Mouse (Mus musculus) kidney, embryonic 14.5 days (tissue): ENCODE measurements around the gene Ap1s3. TPM values are rescaled to one million over a fixed set of nuclear protein-coding genes. Genes with fewer than 3 reads are reported as not detected.
A peak's percentile ranks its signal among the peaks of the same experiment; 100 is the strongest.

ENCODE experiments used
- ATAC-seq: fragments of 200-750 bp; cut with Nextera tagmentation; 2 replicates; pipeline ENCODE4 v1.8.0; 2017; ENCODE audit warnings: moderate number of reproducible peaks, mild to moderate bottlenecking, moderate TSS enrichment, moderate library complexity; ENCODE audit not compliant: low FRiP score, low TSS enrichment
- H3K27ac ChIP-seq: fragments of 300-500 bp; sonication (generic); 2 replicates; pipeline ENCODE4 v1.5.1; 2014; ENCODE audit warnings: low read depth, mild to moderate bottlenecking, low read length, moderate library complexity, mixed read lengths
- H3K27me3 ChIP-seq: fragments of 300-500 bp; sonication (generic); 2 replicates; pipeline ENCODE4 v1.6.1; 2014; ENCODE audit warnings: mild to moderate bottlenecking, low read length; ENCODE audit not compliant: control insufficient read depth, insufficient read depth
- H3K36me3 ChIP-seq: fragments of 300-500 bp; sonication (generic); 2 replicates; pipeline ENCODE4 v1.6.1; 2014; ENCODE audit warnings: low read length, mixed read lengths; ENCODE audit not compliant: control insufficient read depth, insufficient read depth
- H3K4me1 ChIP-seq: fragments of 300-500 bp; sonication (generic); 2 replicates; pipeline ENCODE4 v1.6.1; 2014; ENCODE audit warnings: low read length, mixed read lengths; ENCODE audit not compliant: control insufficient read depth, insufficient read depth
- H3K4me2 ChIP-seq: fragments of 300-500 bp; sonication (generic); replicated peaks from 2 replicates; pipeline ENCODE4 v1.6.1; 2014; ENCODE audit warnings: low read depth, mild to moderate bottlenecking, low read length
- H3K4me3 ChIP-seq: fragments of 300-500 bp; sonication (generic); 2 replicates; pipeline ENCODE4 v1.5.1; 2014; ENCODE audit warnings: mild to moderate bottlenecking, low read length
- H3K9ac ChIP-seq: fragments of 300-500 bp; sonication (generic); 2 replicates; pipeline ENCODE4 v1.6.1; 2014; ENCODE audit warnings: low read depth, mild to moderate bottlenecking, low read length, moderate library complexity
- H3K9me3 ChIP-seq: fragments of 300-500 bp; sonication (generic); 2 replicates; pipeline ENCODE4 v1.6.1; 2016; ENCODE audit warnings: low read length; ENCODE audit not compliant: control insufficient read depth
- WGBS: fragments of 180-500 bp; shearing (Covaris S2); extraction: QIAGEN DNeasy Blood & Tissue Kit; methylation state at CpG from one replicate; pipeline ENCODE4 v1.1.7; 2014; 5-methylcytosine and 5-hydroxymethylcytosine counted together
- polyA plus RNA-seq: library from polyadenylated mRNA; unstranded; fragments of >200 nt; fragmentation: Nextera tagmentation; extraction: Ambion mirVana; gene quantifications from 2 replicates; pipeline ENCODE4 v1.2.1, GENCODE M21; 2014

The Ap1s3 gene
- polyA plus RNA-seq, 1 experiment from 2014 or later, result 0.92 TPM

DNA sequence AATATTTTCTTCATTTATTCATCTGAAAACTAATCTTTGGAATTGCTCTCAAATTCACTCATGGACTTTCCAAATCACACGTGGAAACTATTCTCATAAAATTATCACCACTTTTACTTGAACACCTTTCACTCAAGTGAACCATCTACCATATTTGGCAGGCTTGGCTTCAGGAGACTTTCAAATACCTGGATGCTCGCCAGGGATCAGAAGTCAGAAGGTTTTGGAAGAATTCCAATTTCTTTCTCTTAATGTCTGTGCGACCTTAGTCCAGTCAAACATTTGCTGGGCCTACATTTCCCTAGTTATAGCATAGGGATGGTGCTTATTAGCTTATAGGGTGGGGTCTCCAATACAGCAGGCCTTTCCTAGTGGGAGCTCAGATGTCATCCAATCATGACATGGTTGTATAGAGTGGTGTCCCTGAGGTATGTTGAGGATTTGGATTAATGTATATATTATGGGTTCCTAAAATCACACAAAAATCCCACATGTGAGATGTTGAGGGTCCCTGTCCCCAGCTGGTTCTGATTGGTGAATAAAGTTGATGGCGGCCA is 79.0 kb downstream of the Ap1s3 start:
- Histone ChIP-seq H3K9ac (no peak overlapping the region), H3K9me3 (no peaks in the 10 kb centered on the region), H3K36me3 (no peaks in the 10 kb centered on the region), H3K4me2 (no peak overlapping the region), H3K27me3 (no peaks in the 10 kb centered on the region), H3K4me1 (no peaks in the 10 kb centered on the region), H3K4me3 (no peak overlapping the region), H3K27ac (no peak overlapping the region)
- 76% methylated on average over 4 of the region's 4 CpGs for WGBS
- ATAC-seq, result no peak

DNA sequence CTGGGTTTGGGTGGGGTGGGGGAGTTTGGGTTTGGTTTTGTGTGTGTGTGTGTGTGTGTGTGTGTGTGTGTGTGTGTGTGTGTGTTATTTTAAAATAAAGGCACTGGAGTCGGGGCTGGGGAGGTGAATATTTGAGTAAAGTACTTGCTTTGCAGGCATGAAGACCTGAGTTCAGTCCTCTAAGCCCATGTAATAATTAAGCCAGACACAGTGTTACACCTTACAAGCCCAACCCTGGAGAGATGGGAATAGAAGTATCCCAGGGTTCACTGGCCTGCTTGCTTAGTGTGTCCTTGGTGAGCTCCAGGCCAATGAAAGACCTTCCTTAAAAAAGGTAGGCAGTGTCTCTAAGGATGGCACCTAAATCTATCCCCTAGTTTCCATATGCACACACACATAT is 80.7 kb downstream of the Ap1s3 start:
- H3K9ac ChIP-seq, result no peak overlapping the region
- no peak overlapping the region for H3K27ac ChIP-seq
- WGBS, result 87% methylated on average over 1 of the region's 1 CpGs
- no peak for ATAC-seq
- H3K4me3 ChIP-seq, result no peak overlapping the region
- no peaks in the 10 kb centered on the region for H3K9me3 ChIP-seq
- no peaks in the 10 kb centered on the region for H3K27me3 ChIP-seq
- H3K4me2 ChIP-seq, result no peak overlapping the region
- H3K4me1 ChIP-seq, result no peaks in the 10 kb centered on the region
- H3K36me3 ChIP-seq, result no peaks in the 10 kb centered on the region

DNA sequence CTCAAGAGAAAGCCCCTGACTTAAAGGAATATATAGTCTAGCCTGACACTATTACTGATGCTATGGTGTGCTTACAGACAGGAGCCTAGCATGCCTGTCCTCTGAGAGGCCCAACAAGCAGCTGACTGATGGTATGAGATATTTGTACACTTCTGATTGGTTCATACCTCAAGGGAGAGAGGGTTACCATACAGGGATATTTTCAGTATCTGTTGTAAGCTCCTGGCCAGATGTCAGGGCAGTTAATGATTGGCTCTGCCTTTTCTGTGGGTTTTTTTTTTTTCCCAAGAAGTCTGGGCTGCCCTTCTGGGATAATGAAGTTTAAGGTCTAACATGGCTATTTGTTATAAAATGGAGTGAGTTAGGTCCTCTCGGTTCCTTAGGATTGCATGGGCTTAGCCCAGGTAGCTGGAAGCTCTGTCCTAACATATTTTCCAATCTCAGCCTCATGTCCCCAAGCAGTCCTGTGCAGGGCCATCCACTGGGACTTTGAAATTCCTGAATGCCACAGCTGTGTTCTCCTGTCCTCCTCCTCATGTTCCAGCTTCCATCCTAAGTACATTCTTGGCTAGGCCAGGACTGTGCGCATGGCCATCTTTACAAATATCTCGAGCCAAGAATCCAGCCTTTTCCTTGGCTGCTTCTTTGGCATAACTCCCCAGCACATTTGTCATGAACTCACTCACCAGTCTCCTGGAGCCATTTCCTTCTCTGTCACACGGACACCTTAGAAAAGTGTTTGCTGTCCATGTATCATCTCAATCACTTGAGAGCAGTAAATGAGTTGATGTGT is 81.6 kb downstream of the Ap1s3 start:
- Histone ChIP-seq H3K4me1 (no peaks in the 10 kb centered on the region), H3K4me3 (no peak overlapping the region), H3K36me3 (no peaks in the 10 kb centered on the region), H3K27ac (no peak overlapping the region), H3K4me2 (no peak overlapping the region), H3K27me3 (no peaks in the 10 kb centered on the region), H3K9me3 (no peaks in the 10 kb centered on the region), H3K9ac (no peak overlapping the region)
- ATAC-seq, result no peak
- WGBS, result 75% methylated on average over 4 of the region's 4 CpGs

DNA sequence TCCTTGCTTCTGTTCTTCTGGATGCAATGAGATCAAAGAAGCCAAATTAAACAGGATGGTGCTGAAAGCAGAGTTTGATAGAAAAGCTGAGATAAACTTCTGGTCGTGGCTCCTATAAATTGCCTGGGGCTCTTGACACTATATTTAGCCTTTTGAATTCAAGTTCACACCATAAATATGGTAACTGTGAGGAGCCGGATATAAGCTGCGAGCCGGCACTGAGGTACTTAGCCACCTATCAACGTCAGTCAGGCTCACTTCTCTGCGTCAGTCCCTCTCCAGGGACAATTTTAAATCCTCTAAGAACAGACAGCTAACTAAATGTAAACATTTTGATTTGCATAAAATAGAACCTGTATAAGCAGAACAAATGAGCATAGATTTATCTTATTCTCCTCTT is 82.3 kb downstream of the Ap1s3 start:
- Histone ChIP-seq H3K36me3 (no peaks in the 10 kb centered on the region), H3K4me3 (no peak overlapping the region), H3K4me2 (no peak overlapping the region), H3K9ac (no peak overlapping the region), H3K9me3 (no peaks in the 10 kb centered on the region), H3K4me1 (no peaks in the 10 kb centered on the region), H3K27me3 (no peaks in the 10 kb centered on the region), H3K27ac (no peak overlapping the region)
- WGBS, result 48% methylated on average over 6 of the region's 6 CpGs
- ATAC-seq, result peak; percentile 52; the same call in 1 of the 2 replicates

DNA sequence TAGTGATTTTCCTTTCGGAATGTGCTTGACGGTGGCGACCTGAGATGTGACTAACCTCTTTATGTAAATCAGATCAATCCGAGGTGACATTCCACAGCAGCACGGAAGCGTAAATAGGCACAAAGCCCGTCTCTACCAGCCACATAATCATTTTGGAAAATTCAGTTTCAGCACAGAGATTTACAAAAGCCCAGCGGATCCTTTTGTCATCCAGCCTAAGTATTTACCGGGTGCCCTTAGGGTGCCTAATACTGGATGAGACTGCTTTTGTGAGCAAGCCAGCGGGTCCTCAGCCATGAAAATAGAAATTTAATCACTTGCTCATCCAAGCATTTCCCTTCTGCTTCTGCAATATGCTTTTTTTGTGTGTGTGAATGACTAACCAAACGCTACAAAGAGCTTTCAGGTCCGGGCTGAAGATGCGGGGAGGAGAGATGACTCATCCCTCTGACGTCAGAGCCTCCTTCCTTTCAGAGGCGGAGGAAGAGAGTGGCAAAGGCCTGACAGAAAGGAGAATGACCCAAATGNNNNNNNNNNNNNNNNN is 90.6 kb downstream of the Ap1s3 start:
- Histone ChIP-seq H3K27ac (no peak overlapping the region; the same call in 1 of the 2 replicates), H3K9me3 (no peaks in the 10 kb centered on the region), H3K4me2 (peak overlapping the region; percentile 47), H3K9ac (no peak overlapping the region), H3K4me3 (peak overlapping the region; percentile 27), H3K4me1 (no peaks in the 10 kb centered on the region), H3K36me3 (no peaks in the 10 kb centered on the region), H3K27me3 (no peaks in the 10 kb centered on the region)
- ATAC-seq, result peak; percentile 79
- WGBS, result 10% methylated on average over 15 of the region's 15 CpGs

DNA sequence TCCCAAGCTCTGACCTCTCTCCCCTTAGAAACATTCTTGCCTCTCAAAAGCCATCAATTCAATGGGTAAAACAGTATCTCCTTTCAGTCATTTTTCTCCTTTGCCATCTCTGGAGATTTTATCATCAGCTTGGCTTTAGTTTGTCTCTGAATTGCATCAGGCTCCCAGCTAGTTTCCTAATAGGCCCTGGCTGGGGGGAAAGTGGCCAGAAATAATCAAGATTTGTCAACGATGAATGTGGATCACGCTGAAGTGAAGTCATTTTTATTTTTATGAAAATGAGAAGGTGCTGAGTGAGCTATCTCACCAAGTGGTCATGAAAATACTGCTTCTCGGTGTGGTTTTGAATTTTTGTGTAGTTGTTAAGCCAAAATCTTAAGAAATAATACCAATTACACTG is 94.4 kb downstream of the Ap1s3 start:
- no peaks in the 10 kb centered on the region for H3K9me3 ChIP-seq
- H3K9ac ChIP-seq, result no peak overlapping the region
- no peak for ATAC-seq
- H3K27ac ChIP-seq, result no peak overlapping the region
- no peak overlapping the region for H3K4me2 ChIP-seq
- H3K4me3 ChIP-seq, result no peak overlapping the region
- no peaks in the 10 kb centered on the region for H3K4me1 ChIP-seq
- no peaks in the 10 kb centered on the region for H3K27me3 ChIP-seq
- 91% methylated on average over 3 of the region's 3 CpGs for WGBS
- H3K36me3 ChIP-seq, result no peaks in the 10 kb centered on the region

DNA sequence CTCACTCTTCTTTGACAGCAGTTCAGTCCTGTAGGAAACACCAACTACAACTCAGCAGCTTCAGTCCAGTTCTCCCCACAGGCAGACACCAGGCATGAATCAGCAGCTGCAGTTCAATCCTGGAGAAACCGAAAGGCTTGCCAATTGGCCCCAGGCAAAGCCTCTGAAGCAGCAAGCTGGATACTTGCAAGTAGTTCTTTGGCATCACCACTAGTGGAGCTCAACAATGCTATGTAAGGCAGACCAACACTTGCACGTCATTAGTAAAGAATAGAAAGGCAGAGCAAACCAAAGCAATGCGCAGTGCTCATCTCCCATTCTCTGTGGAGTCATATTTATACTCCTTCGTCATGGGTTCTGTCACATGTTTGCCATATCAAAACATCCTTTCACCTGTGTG is 99.9 kb downstream of the Ap1s3 start:
- Histone ChIP-seq H3K4me1 (no peaks in the 10 kb centered on the region), H3K36me3 (no peaks in the 10 kb centered on the region), H3K9ac (no peak overlapping the region), H3K9me3 (no peaks in the 10 kb centered on the region), H3K4me3 (no peak overlapping the region), H3K27me3 (no peaks in the 10 kb centered on the region), H3K27ac (no peak overlapping the region), H3K4me2 (no peak overlapping the region)
- 80% methylated on average over 4 of the region's 4 CpGs for WGBS
- no peak for ATAC-seq

DNA sequence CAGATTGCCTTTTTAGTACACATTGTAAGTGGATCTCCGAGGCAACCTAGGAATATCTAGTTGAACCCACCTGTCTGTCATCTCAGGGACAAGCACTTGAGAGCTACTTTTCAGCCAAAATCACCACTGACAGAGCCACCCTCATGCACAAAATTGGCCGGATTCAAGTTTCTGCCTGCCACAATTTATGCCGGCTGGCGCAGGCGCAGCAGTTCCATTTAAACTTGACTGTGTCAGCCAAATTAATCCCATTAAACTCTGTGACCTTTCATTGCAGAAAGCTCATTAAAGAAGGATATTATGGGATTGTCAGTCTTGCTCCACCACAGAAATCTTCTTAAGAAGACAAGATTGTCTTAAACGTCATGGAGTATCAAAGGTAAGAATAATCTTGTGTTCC is 100.6 kb downstream of the Ap1s3 start:
- H3K27me3 ChIP-seq, result no peaks in the 10 kb centered on the region
- no peaks in the 10 kb centered on the region for H3K9me3 ChIP-seq
- H3K4me3 ChIP-seq, result no peak overlapping the region
- ATAC-seq, result no peak
- no peaks in the 10 kb centered on the region for H3K36me3 ChIP-seq
- no peak overlapping the region for H3K4me2 ChIP-seq
- H3K27ac ChIP-seq, result no peak overlapping the region
- H3K9ac ChIP-seq, result no peak overlapping the region
- H3K4me1 ChIP-seq, result no peaks in the 10 kb centered on the region
- WGBS, result 81% methylated on average over 6 of the region's 6 CpGs

DNA sequence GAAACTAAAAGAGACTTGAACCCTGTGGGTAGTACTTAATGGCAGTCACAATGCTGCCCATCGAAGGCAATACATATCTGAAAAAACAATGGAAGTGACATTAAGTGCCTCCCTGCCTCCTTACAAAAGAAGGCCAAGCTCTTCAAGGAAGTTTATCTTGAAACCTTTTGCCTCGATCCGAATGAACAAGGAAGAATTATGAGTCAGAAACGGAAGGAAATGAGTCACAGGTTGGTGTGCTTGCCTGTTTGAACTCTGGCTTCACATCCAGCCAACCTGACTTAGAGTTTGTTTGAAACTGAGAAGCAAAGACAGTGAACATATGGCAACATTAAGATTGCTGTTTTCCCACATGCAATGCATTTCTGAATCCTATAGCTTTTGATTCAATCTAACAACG is 110.6 kb downstream of the Ap1s3 start:
- no peaks in the 10 kb centered on the region for H3K27me3 ChIP-seq
- H3K4me3 ChIP-seq, result no peak overlapping the region
- H3K27ac ChIP-seq, result no peak overlapping the region
- no peak for ATAC-seq
- H3K9ac ChIP-seq, result no peak overlapping the region
- 46% methylated on average over 5 of the region's 5 CpGs for WGBS
- no peaks in the 10 kb centered on the region for H3K36me3 ChIP-seq
- H3K4me1 ChIP-seq, result no peaks in the 10 kb centered on the region
- no peak overlapping the region for H3K4me2 ChIP-seq
- H3K9me3 ChIP-seq, result no peaks in the 10 kb centered on the region
